Mouse (Mus musculus): ENCODE data around the gene Slc39a8.
A peak's percentile ranks its signal among the peaks of the same experiment; 100 is the strongest.

The Slc39a8 gene

DNA sequence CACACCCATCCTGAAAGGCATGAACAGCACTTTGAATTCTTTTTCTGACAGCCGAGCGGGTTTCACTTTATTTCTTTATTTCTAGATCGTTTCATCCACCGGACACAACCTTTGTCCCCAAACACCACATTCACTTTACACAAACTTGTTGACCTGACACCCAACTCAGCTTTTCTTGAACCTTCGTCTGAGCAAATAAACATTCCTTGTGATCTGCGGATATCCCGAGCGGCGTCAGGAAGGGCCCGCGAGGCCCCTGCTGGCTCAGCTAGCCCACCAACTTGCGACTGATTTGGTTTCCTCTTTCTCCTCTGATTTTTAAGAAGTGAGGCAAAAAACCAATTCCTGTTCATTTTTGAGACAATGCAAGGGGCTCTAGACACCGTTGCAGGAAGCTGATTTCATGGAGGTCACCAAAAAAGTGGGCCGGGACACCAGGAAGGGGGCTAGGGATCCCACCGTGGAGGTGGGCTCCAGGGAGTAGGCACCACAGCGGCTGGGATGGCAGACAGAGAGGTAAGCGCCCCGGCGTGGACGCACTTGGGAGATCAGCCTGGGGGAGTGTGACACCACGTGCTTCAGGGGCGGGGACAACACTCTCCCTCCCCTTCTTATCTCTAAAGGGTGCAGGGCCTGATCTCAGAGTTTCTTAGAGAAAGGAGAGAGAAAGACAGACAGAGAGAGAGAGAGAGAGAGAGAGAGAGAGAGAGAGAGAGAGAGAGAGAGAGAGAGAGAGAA lies at the start of gene Slc39a8:
Gene Slc39a8, plus strand, starts transcription at position 264 of the 738 bp plus-strand sequence.
- peak; percentile 68 to 76 for DNase-seq (ENCODE audit: low spot score in 2 of 2)

DNA sequence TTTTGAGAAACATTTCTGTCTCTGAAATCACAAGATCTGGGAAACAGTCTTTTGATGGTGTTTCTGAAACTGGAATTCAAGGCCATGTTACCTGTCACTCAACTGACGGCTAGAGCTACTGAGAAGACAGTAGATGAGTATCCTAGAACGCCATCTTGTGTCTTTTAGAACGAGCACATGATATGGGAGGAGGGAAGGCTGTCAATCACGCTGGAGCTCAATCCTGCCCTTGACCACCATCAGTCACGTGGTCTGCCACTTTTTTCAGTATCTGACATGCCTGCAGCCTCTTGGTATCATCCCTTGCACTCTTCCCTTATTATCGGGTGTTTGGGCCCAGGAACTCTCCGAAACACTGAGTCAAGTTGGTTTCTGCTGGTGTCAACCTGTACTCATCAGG lies 40.0 kb upstream of the Slc39a8 start:
- no peak for DNase-seq (ENCODE audit: low spot score in 2 of 2)

DNA sequence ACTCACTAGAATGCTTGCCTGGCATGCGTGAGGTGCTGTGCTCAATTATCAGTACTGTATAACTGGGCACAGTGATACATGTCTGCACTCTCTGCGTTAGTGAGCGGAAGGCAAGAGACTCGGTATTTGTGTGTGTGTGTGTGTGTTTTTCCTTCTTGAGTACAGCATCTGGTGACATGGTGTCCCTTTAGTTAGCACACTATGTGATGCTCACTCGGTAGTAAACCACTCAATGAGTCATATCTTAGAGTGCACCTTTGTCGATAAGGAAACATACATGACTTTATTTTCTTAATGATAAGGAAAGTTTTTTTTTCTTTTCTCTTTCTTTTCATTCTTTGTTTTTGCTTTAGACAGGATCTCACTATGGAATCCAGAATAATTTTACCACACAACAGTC lies 29.0 kb upstream of the Slc39a8 start:
- no peak for DNase-seq (ENCODE audit: low spot score in 2 of 2)

DNA sequence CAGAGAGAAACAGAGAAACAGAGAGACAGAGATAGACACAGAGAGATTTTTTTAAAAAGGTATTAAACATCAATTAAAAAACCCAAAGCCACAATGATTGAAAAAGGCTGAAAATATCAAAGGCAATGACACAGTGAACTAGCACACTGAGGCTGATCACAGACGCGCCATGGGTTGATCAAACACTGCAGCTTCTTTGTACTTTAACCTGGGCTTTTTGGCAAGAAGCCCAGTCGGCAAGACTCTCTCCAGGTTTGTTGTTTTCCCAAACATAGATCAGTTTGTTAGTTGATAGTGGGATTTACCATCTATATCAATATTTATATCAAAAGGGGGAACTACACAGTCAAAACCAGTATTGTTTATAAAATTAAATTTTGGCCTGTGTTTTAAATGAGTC lies 26.8 kb upstream of the Slc39a8 start:
- no peak for DNase-seq (ENCODE audit: low spot score in 2 of 2)

DNA sequence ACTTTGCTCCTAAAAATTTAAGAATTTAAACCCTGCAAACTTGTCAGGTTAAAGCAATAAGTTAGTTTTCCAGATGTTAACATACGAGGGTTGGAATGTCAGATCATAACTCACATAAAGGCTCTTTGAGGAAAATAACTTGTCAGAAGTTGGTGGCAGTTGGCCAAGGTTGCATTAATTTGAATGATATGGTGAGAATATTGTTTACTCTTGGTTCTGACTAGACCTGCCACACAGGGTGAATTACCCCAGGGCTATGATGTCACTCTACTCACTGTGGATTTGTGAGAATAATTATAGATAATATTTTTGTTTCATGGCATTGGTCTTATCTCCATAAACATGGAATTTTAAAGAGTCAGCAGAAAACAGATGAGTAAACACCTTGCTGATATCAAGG lies 26.4 kb upstream of the Slc39a8 start:
- DNase-seq (ENCODE audit: low spot score in 2 of 2): no peak

DNA sequence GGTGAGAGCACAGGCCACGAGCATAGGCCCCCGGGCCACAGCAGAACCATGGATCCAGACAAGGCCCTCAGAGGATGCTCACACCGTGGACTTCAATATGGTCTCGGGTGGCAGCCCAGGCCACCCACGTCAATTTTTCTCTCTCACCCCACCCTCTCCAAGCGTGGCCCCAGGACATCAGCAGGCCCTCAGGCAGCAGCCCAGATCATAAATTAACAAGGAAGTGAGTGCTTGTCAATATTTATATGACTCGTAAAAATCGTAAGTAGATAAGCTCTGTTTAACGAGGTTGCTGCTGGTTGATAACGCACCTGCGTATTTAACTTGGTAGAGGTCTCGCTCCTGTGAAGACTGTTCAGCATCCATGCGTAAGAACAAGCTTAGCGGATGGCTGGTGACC lies 10.4 kb upstream of the Slc39a8 start:
- no peak for DNase-seq (ENCODE audit: low spot score in 2 of 2)

DNA sequence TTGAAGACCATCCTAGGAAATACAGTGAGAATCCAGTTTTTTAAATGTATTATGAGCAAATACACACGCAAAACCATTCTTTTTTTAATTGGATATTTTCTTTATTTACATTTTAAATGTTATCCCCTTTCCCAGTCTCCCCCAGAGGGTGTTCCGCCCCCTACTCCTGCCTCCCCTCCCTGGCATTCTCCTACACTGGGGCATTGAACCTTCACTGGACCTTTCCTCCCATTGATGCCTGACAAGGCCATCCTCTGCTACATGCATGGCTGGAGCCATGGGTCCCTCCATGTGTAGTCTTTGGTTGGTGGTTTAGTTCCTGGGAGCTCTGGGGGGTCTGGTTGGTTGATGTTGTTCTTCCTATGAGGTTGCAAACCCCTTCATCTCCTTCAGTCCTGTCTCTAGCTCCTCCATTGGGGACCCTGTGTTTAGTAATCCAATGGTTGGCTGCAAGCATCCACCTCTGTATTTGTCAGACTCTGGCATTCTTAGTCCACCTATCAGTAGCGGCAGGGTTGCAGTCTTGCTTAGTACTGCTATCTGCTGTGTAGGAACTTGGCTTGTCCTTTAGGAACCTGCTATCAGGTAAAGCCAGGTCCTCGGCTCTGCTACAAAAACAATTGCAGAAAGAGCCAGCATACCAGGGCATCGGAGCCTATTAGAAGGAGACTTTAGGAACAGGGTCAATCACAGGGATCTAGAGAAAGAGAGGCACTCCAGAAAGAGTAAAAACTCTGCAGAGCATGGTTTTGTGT lies 8.9 kb upstream of the Slc39a8 start:
- DNase-seq (ENCODE audit: low spot score in 2 of 2): no peak

DNA sequence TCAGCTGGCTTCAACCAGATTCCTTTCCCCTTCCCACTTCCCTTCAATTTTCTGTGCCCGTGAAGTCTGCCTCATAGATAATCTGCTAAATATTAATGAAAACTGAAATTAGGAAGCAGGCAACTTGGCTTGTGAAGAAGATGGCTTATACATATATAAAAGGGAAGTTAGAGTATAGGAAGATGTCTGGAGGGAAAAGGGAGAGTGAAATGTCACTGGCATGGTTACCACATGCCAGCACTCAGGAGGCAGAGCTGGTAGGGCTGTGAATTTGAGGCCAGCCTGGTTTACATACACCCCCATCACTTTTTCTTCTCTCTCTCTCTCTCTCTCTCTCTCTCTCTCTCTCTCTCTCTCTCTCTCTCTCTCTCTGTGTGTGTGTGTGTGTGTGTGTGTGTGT lies 8.0 kb upstream of the Slc39a8 start:
- DNase-seq (ENCODE audit: low spot score in 2 of 2): no peak

DNA sequence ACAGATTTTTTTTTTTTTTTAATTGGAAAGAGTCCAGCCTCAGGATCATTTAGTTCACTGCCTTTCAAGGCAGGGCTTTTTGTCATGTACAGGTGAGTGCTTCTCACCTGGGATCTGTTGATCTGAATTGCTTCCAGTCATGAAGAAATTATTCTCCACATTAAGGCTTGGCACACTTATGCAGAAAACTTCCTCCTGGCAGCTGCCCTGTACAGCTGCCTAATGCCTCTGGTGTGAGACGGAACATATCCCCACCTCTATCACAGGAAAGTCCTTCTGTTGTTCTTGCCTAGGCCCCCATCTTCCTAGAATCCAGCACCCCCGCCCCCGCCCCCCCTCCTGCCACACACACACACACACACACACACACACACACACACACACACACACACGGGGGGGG lies 643 bp upstream of the Slc39a8 start:
- DNase-seq (ENCODE audit: low spot score in 2 of 2): no peak

DNA sequence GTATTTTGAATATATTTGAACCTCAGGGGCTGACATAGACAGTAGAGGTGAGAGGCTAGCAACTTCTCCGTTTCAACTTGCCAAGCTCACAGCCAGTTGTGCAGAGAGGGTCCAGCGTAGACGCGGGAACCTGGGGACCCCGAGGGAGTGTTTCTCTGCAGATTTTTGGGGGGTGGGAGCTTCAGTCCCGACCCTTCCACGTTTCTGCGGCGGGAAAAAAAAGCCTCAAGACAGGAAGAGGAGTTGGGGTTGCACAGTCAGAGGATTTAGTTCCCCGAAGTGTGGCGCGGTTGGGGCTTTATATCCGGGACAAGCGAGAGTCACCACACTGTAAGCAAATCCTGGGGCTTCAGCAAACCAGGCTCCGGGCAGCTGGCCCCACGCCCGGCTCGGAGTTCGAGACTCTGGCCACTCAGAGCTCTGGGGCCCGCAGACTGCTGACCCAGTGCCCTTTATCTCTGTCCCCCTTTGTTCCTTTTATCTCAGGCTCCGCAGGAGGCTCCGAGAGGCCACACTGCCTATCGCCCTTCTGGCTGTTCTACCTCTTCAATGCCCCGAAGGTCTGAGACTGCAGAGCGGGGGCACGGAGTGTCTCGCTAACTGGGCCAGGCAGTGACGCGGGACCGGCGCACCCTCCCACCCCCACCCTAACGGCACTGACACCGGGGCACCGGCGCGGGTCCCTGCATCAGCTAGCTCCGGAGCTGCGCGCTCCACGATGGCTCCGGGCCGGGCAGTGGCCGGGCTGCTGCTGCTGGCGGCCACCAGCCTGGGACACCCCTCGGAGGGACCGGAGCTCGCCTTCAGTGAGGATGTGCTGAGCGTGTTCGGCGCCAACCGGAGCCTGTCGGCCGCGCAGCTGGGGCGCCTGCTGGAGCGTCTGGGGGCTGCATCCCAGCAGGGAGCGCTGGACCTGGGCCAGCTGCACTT lies 940 bp downstream of the Slc39a8 start:
- DNase-seq (ENCODE audit: low spot score in 2 of 2): peak; percentile 48 to 52

DNA sequence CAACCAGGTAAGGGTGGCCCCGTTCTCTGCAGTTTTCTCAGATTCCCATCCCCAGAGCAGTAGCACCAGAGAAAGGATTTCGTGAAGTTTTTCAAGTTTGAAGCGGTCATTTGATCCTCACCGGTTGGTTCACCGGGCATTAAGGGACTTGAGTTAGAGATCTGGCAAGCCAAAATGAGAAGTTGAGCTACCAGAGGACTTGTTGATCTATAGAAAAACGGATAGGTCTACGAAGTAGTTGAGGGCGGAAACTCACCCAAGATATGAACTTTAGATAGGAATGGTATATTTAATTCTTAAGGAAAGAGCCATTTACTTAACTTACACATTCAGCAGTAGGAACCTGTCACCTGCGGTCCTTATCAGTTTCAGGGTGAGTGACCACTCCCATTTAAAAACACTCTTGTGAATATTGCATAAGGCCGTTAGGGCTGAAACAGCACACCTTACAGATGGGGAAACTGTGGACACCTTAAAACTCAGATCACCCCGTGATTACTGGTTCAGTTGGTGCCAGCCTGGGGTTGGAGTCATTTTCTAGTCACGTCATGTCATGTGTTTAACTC lies 1.7 kb downstream of the Slc39a8 start:
- no peak for DNase-seq (ENCODE audit: low spot score in 2 of 2)

DNA sequence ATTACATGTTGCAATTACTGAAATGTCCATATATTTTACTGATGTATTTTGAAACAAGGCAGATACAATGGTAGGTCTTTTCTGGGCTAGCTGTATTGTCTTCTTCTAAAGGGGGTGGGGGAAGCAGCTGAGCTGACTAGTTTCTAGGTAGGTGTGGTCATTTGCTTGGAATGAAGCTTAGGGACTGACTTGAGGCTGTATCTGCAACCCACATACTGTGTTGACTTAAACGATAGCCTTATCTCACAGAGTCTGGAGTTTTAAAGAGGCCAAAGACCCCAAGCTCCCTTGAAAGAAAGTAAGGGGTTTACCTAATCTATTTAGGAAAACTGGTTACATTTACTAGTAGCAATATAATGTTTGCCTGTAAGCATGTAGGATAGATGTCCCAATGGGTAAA lies 2.9 kb downstream of the Slc39a8 start:
- DNase-seq (ENCODE audit: low spot score in 2 of 2): no peak

DNA sequence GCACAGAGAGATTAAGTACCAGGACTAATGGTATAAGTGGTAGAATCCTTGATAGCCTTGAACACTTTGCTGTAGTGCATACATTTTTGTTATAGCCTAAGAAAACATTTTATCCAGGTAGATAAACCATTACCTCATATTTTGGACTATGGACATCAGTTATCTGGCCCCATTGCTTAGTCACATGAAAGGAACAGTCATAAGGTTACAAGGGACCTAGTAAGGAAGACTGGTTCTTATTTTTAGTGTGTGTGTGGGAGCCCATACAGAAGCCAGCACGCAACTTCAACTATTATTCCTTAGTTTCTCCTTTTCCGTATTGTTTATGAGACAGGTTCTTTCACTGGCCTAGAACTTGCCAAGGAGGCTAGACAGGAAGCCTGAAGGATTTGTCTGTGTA lies 7.4 kb downstream of the Slc39a8 start:
- no peak for DNase-seq (ENCODE audit: low spot score in 2 of 2)

DNA sequence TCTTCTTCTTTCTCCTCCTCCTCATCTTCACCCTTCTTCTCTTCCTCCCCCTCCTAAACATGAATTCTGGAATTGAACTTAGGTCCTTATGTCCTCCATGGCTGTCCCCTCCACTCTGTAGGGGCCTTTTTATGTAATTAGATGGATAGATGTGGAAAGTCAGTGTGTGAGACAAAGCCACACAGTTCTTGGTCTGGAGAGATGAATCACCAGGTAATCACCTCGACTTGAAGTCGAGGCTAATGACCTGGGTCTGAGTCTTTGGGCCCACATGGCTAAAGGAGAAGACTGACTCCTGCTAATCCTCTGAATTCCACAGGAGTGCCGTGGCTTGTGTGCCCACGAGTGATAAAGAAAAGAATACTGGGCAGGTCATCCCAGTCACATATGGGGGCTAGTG lies 7.8 kb downstream of the Slc39a8 start:
- DNase-seq (ENCODE audit: low spot score in 2 of 2): no peak

DNA sequence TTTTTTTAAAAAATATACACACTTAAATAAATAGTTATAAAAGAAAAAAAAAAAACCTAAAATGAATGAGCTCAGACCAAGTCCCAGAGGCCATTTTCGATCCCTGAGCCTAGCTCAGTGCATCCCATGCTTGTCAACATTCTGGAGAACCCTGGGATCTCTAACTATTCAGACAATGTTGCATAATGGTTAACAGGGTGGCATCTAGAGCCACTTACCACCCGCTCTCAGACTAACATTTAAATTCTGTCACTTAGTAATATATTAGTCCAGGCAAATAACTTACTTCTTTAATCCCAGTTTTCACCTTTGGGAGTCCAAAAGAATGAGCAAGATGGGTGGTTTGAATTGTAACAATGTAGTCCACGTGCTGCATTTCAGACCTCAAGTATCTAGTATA lies 9.9 kb downstream of the Slc39a8 start:
- DNase-seq (ENCODE audit: low spot score in 2 of 2): no peak

DNA sequence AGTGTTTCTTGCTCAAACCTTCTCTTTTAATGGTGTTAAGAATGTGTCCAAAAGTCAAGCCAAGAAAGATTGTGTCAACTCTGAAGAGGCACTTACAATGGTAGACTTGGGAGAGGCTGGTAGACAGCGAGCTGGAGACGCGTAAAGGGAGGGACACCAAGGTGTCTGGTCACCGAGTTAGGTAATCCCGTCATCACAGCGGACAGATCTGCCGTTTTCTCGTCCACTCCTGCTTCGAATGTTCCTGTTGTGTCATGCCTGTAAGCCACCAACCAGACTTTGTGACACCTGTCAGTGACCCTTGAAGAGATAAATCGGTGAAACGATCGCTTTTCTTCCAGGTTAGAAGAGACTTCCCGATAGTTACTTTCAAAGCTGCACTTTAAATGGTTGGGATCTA lies 14.5 kb downstream of the Slc39a8 start:
- DNase-seq (ENCODE audit: low spot score in 2 of 2): no peak

DNA sequence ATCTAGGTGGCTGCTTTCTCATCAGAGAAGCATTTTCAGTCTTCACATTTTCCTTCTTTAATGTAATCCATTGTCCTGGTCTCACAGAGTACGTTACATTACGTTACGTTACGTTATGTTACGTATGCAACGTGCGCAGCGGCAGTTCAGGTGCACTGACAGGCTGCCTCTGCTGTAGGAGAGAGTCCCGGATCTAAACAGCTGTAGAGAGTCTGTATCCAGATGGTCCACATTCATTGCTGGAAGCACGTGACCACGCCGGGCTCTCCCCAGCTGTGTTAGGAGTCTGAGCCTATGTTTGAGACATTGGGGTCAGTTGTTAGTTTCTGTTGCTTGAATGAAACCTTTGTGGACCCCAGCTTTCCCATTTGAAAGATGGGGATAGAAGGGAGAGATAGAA lies 15.1 kb downstream of the Slc39a8 start:
- DNase-seq (ENCODE audit: low spot score in 2 of 2): no peak

DNA sequence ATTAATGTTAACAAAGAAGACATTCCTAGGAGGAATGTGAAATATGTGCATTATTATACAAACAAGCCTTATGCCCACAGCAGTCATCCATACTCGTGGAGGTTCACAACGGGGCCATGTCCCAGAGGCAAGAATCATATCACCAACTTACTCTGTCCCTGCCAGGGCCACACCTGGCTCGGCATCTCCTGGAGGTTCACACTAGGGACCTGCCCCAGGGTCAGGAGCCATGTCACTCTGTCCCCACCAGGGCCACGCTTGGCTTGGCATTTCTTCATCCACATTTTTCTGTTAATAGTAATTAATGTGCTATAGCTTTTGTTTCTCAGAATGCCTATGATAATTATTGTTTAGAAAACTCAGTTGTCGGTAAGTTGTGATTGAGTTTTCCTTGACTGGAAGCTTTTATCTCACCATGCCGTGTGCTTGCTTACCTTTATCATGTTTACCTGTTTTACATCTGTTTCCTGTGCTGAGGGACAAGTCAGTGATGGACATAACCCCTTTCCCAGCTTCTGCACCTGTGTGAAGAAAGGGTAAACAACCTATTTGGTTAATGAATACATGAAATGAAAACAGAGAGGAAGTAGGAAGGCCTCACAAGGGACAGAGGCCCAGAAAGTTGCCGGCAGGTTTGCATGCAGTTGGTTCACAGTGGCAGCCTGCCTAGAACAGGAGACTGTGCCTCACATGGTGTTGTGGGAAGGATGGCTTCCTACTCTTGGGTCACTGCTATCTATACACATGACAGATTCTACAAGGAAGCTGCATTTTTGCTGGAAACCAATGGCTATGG lies 16.8 kb downstream of the Slc39a8 start:
- DNase-seq (ENCODE audit: low spot score in 2 of 2): peak in 1 of 2 experiments; percentile 11

DNA sequence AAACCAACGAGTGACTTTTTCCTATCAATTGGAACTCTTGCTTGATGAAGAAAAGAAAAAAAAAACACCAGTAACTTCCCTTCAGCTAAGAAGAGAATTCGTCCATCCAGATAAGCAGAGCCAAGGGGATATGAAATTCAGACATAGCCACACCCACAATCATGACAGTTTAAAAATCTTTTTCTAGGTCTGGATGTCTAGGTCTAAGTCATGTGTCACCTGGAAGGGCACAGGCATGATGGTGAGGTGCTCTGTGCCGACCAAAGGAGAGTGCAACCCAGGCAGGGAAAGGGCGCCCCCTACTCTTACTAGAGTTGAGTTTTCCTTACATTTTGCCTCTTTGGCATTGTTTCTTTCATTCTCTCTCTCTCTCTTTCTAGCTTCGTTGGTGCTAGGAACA lies 18.1 kb downstream of the Slc39a8 start:
- DNase-seq (ENCODE audit: low spot score in 2 of 2): no peak

DNA sequence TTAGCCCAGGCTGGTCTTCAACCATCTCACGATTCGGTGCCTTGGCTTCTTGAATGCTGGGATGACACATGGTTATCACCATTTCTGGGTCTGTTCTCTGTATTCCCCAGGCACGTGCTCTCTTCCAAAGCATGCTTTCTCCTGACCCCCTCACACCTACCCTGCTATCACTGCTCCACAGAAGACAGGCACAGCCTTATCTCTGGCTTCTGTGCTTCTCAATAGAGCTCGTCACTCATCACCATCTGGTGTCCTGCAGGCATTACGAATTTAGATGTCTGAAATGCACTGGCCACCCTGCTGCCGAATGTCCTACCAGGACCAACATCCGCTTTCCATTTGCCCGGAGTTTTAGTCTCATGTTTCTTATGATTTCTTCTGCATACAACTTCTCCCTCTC lies 18.6 kb downstream of the Slc39a8 start:
- no peak for DNase-seq (ENCODE audit: low spot score in 2 of 2)

DNA sequence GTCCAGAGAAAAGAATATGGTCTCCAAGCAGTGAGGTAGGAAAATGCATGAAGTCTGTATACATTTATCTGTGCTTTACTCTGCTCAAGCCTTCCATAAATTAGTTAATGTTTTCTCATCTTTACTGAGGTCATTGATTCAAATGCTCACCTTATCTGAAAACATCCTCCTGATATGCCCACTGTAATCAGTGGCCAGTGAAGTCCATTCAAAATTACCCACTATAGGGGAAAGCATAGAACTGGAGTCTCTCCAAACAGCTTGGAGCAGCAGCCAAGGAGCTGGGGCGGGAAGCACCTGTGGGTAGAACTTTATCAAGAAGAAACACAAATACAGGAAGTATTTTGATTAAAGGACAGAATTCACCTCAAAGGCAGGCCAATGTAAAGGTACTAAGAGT lies 19.8 kb downstream of the Slc39a8 start:
- DNase-seq (ENCODE audit: low spot score in 2 of 2): no peak
